Mouse (Mus musculus) left cerebral cortex, postnatal 25 days (tissue): ENCODE measurements around the gene Vps51. TPM values are rescaled to one million over a fixed set of nuclear protein-coding genes. Genes with fewer than 3 reads are reported as not detected.
A peak's percentile ranks its signal among the peaks of the same experiment; 100 is the strongest.

Experiments
- DNase-seq, 2 experiments: peaks; one replicate each; pipeline ENCODE4 v3.0.0; 2022; ENCODE audit warnings: low spot score in 2 of 2, mixed read lengths in 1 of 2
- intact Hi-C: fragments of 180-260 bp; cut with DNase I; formaldehyde crosslinking; loops from one replicate; pipeline ENCODE4 v1.15.1; 2025
- microRNA-seq, 2 experiments: library from miRNA; unstranded; fragments of <30 nt; microRNA quantifications; one replicate each; pipeline ENCODE4 v1.2.0; 2022
- total RNA-seq, 2 experiments: library from RNA; stranded (reverse); gene quantifications; 2 replicates each; pipeline ENCODE4 v1.2.3; 2021

Vps51 gene
- total RNA-seq, 2 experiments from 2014 or later: 71.9 to 77.6 TPM

DNA sequence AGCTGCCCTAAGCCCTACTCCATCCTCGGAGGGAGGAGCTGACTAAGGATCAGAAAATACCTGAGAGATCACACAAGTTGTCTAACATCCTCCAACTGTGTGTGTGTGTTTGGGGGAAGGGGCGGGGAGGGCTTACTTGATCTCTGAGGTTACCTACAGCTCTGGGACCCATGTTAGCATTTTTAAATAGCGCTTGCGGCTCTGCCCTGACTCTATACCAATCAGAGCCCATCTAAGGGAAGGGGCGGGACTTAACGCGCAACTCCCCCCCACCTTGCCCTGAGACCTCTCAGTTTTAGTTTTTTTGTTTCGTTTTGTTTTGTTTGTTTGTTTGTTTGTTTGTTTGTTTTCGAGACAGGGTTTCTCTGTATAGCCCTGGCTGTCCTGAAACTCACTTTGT lies 47.6 kb downstream of the Vps51 start:
- DNase-seq: no peak
- intact Hi-C loops: loop anchor here (10.0 kb wide), 1 partner anchor 245 kb away; no protein-coding TSS in a partner anchor

DNA sequence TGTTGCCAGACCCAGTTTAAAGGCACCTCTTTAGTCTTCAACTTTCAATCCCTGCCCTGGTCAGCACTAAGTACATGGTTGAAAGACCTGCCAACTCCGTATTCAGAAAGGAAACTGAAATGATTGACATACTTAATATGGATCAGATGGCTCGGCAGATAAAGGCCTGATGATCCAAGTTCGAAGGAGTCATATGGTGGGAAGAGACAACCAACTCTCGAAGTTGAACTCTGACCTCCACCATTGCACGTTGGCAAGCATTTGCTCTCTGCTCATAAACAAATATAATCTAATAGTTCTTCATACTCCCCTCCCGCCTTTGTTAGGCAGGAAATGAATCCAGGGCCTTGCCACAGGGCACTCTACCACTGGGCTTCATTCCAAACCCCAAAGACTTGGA lies 48.0 kb downstream of the Vps51 start:
- DNase-seq: no peak
- intact Hi-C loops: loop anchor here (10.0 kb wide), 1 partner anchor 244 kb away; no protein-coding TSS in a partner anchor

DNA sequence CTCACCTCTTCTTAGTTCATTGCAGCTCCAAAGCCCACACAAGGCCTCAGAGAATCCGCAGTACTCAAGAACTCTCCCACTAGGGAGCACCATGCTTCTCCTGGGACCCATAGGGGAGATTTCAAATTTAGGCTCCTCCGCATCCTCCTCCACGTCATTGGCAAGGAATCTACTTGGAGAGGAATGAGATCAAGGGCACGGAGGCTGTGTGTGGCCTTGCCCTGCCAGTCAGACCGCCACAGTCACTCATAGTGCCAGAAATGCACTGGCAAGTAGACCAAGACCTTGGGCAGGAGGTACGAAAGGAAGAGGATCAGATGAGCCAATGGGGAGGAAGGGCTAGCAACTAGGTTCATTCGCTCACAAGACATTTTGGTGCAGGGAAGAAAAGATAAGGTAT lies 53.1 kb downstream of the Vps51 start:
- intact Hi-C loops: loop anchor here (10.0 kb wide), 1 partner anchor 239 kb away; no protein-coding TSS in a partner anchor
- DNase-seq: no peak

DNA sequence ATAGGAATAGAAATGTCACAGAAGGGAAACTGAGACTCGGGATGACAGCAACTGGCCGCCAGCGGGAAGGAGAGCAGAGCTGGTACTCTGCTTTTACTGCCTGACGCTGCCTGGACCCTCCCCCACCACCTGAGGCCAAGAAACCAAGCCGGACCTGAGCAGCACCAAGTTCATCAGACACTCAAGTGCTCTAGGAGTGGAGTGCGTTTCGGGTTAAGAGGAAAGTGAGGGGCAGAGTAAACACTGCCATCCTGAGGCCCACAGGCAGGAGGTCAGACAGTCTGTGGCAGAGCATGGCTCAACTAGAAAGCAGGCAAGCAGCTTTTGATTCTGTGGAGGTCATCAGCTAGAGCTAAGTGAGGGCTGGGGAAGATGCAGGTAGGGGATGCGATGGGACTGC lies 54.0 kb downstream of the Vps51 start:
- intact Hi-C loops: loop anchor here (10.0 kb wide), 1 partner anchor 238 kb away; no protein-coding TSS in a partner anchor
- no peak for DNase-seq

DNA sequence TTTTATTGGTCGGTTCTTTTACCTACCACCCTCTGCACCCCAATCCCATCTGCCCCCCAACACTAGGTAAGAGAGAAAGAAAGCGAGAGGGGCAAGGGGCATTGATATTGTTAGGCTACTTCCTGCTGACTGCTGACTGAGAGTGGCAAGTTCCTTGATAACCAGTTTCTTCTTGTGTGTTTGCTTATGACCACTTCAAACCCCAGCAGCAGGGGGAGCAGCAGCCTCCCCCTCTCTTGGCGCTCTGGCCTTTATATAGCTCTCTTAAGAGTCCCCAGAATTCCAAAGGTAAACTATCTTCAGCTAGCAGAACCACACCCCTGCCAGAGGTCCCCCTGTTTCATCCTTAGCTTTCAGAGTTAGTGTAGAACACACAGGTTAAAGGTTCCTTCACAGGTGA lies 56.8 kb downstream of the Vps51 start:
- no peak for DNase-seq
- intact Hi-C loops: loop anchor here (10.0 kb wide), 1 partner anchor 235 kb away; no protein-coding TSS in a partner anchor

DNA sequence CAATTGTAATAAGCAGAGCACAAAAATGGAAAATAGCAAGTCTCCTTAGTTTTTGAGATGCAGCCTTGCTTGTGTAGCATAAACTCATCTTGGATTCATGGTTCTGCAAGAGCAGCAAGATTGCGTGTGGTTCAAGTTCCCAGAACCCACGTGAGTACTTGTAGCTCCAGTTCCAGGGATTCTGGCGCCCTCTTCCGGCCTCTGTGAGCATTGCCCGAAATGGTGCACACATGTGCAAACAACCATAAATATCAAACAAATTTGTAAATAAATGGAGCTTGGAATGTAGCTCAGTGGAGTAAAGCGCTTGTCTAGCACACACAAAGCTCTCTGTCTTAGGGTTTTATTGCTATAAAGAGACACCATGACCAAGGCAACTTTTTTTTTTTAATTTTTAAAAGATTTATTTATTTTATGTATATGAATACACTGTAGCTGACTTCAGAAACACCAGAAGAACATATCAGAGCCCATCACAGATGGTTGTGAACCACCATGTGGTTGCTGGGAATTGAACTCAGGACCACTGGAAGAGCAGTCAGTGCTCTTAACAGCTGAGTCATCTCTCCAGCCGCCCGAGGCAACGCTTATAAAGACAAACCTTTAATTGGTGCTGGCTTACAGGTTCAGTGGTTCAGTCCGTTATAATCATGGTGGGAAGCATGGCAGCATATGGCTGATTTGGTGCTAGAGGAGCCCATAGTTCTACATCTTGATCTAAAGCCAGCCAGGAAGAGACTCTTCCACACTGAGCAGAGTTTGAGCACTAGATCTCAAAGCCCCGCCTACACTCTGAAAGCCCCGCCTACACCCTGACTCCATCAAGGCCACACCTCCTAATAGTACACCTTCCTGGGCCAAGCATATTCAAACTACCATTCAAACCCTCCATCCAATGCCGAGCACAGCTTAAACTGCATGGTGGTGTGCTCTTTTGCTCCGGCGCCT lies 58.6 kb downstream of the Vps51 start:
- intact Hi-C loops: loop anchor here (1.0 kb wide), 1 partner anchor 54 kb away; the partner anchor contains the start of gene Pola2
- DNase-seq: peak; percentile 81 to 90

Small RNAs within 50 kb of the gene (microRNA-seq; reads per million reads assigned to microRNA genes)
- gene Mir6988: 4.4 to 4.5 reads per million in 2 experiments

Other genes with a start within 250 kb of the Vps51 start
- gene Frmd8, start 202.0 kb downstream of the Vps51 start, total RNA-seq: 10 to 100 TPM in 1 of 2 experiments, 1 to 10 TPM in 1; 9.5 to 14.6 TPM
- gene Slc25a45, start 199.4 kb downstream of the Vps51 start, total RNA-seq: 1 to 10 TPM; 2.5 to 3.0 TPM
- gene Tigd3, start 183.1 kb downstream of the Vps51 start, total RNA-seq: 1 to 10 TPM; 4.5 to 5.5 TPM
- 10 to 100 TPM; 84.1 to 96.1 TPM for gene Dpf2, start 164.2 kb downstream of the Vps51 start, total RNA-seq
- 1 to 10 TPM; 6.2 to 6.6 TPM for gene Cdc42ep2, start 152.4 kb downstream of the Vps51 start, total RNA-seq
- 1 to 10 TPM; 3.8 to 5.6 TPM for gene Pola2, start 113.0 kb downstream of the Vps51 start, total RNA-seq
- not detected for gene Slc22a20, start 91.1 kb downstream of the Vps51 start, total RNA-seq
- gene Capn1, start 61.3 kb downstream of the Vps51 start, total RNA-seq: 10 to 100 TPM; 17.5 to 18.5 TPM
- gene Syvn1, start 30.7 kb downstream of the Vps51 start, total RNA-seq: 10 to 100 TPM; 45.4 to 49.5 TPM
- gene Mrpl49, start 19.4 kb downstream of the Vps51 start, total RNA-seq: 10 to 100 TPM; 45.1 to 47.0 TPM
- 100 to 1,000 TPM; 593 to 625 TPM for gene Fau, start 19.4 kb downstream of the Vps51 start, total RNA-seq
- gene Znhit2, start 16.0 kb downstream of the Vps51 start, total RNA-seq: 10 to 100 TPM; 33.4 to 38.1 TPM
- 10 to 100 TPM; 24.9 to 25.2 TPM for gene Tm7sf2, start 8.9 kb downstream of the Vps51 start, total RNA-seq
- not detected for gene Tmem262, start 2.8 kb upstream of the Vps51 start, total RNA-seq
- under 1 TPM; 0.53 to 0.55 TPM for gene Gm28374, start 5.0 kb upstream of the Vps51 start, total RNA-seq
- 10 to 100 TPM; 36.5 to 37.2 TPM for gene Zfpl1, start 7.7 kb upstream of the Vps51 start, total RNA-seq
- under 1 TPM; 0.18 to 0.34 TPM for gene Cdca5, start 7.8 kb upstream of the Vps51 start, total RNA-seq
- not detected for gene AC131692.1, start 17.2 kb upstream of the Vps51 start, total RNA-seq
- under 1 TPM in 1 of 2 experiments, not detected in 1; 0.21 TPM for gene Naaladl1, start 28.6 kb upstream of the Vps51 start, total RNA-seq
- gene Sac3d1, start 41.4 kb upstream of the Vps51 start, total RNA-seq: 10 to 100 TPM; 23.7 to 25.0 TPM
- 10 to 100 TPM; 36.2 to 43.6 TPM for gene Snx15, start 51.1 kb upstream of the Vps51 start, total RNA-seq
- under 1 TPM in 1 of 2 experiments, not detected in 1; 0.71 TPM for gene Batf2, start 63.8 kb upstream of the Vps51 start, total RNA-seq
- gene Arl2, start 64.3 kb upstream of the Vps51 start, total RNA-seq: 10 to 100 TPM; 71.5 to 76.8 TPM
- gene Majin, start 107.2 kb upstream of the Vps51 start, total RNA-seq: under 1 TPM in 1 of 2 experiments, not detected in 1; 0.53 TPM
- gene Gpha2, start 149.1 kb upstream of the Vps51 start, total RNA-seq: not detected
- 100 to 1,000 TPM; 153 to 165 TPM for gene Ppp2r5b, start 158.6 kb upstream of the Vps51 start, total RNA-seq
- gene Atg2a, start 164.4 kb upstream of the Vps51 start, total RNA-seq: 10 to 100 TPM; 33.1 to 35.6 TPM
- 10 to 100 TPM; 35.9 to 40.3 TPM for gene Ehd1, start 199.5 kb upstream of the Vps51 start, total RNA-seq
- 1 to 10 TPM; 2.7 to 2.9 TPM for gene Cdc42bpg, start 229.2 kb upstream of the Vps51 start, total RNA-seq